Mouse (Mus musculus): ENCODE measurements around the gene Chrna9. TPM values are rescaled to one million over a fixed set of nuclear protein-coding genes. Genes with fewer than 3 reads are reported as not detected.

The Chrna9 gene
- not detected in 2 replicates for polyA plus RNA-seq (2012; rRNA removed; ENCODE audit: low replicate concordance)

DNA sequence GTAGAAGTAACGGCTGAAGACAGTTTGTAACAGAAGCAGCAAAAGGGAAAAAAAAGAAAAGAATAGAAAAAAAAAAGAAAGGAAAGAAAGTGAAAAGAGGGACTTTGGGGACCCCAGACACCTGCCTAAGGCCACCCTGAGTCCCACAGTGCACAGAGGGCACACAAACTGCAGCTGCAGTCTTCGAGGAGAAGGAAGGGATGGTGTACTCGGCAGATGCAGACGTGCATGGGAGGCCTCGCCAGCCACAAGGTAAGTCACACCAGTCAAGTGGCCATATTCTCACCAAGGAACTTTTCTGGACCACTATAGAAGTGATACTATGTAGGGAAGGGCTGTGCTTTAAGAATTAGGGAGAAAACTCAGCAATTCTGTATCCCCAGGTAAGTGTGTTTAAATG is at the start of gene Chrna9:
Gene Chrna9, plus strand, starts transcription at position 139 of the 400 bp plus-strand sequence.

DNA sequence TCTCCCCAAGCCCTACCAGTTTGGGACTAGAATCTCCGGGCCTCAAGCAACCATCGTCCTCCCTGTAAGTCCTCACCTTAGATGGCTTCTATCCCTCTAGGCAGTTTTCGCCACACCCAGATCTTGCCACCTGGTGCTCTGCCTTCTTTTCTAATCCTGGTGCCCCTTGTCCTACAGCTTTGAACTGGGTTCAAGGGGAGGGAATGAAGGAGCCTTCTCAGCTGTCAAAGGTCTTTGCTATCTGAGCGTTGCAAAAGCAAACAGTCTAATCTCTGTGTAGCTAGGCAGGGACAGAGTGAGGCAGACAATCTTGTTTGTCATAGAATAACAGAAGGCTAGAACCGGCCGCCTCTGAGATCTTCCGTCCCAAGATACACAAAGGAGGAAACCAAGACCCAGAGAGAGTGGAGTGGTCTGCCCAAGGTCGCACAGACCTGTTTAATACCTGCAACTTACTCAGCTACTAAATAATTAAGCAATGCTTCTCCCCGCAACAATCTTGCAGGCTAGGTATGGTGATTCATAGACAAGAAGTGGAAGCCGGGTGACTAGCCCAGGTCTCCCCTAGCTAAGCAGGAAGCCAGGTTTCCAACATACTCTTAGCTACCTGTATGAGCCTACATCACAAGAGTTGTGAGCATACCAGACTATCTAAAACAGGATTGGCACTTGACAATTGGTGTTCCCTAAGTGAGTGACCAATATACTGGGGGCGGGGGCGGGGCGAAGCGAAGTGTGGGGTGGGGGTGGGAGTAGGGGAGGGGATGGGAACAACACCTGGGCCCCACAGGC is 69.6 kb downstream of the Chrna9 start, which contains the start of gene 9130230L23Rik:
Gene 9130230L23Rik, minus strand, starts transcription at position 152 of the 792 bp plus-strand sequence.

Other genes starting within 250 kb of the Chrna9 start
- 26.2 and 36.9 TPM in 2 replicates for gene Pds5a, start 236.6 kb upstream of the Chrna9 start, polyA plus RNA-seq (2012; rRNA removed; ENCODE audit: low replicate concordance)
- 2.0 and 6.2 TPM in 2 replicates for gene N4bp2, start 171.4 kb upstream of the Chrna9 start, polyA plus RNA-seq (2012; rRNA removed; ENCODE audit: low replicate concordance)
- gene Rhoh, start 73.7 kb upstream of the Chrna9 start, polyA plus RNA-seq (2012; rRNA removed; ENCODE audit: low replicate concordance), result 1.1 and 2.3 TPM in 2 replicates
- gene 9130230L23Rik, start 69.4 kb downstream of the Chrna9 start, polyA plus RNA-seq (2012; rRNA removed; ENCODE audit: low replicate concordance), result 0.09 and 0.72 TPM in 2 replicates
- 35.3 and 49.4 TPM in 2 replicates for gene Rbm47, start 238.2 kb downstream of the Chrna9 start, polyA plus RNA-seq (2012; rRNA removed; ENCODE audit: low replicate concordance)

All from subcutaneous adipose tissue, adult 2 months (tissue).